ENCODE assay signal across 12 mouse cellular contexts in the genomic region with DNA sequence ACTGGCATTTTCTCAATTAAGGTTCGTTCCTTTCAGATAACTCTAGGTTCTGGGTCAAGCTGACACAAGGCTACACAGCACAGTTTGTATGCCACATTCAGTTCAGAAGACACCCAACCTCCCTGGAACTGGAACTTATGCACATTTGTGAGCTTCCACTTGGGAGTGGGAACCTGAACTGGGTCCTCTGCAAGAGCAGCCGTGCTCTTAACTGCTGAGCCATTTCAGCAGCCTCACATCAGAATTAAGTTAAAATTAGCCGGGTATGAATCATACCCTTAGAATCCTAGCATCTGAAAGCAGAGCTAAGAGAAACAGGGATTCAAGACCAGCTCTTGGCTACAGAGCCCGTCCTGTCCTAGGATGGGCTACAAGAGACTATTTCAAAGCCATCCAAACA. TPM values are rescaled to one million over a fixed set of nuclear protein-coding genes. Genes with fewer than 3 reads are reported as not detected.
DNase-seq lines count a peak whose midpoint lies in the region; ATAC-seq and TF ChIP-seq lines count a peak whose summit lies in the region.
"Had no signal": no experiment of that assay in that cellular context is flagged by ENCODE, and none has a peak within 500 bp of the region (broad histone marks: within the 10 kb centered on the region; RNA-seq: fewer than 3 reads in every experiment).

No protein-coding gene starts in this region.

- TF ChIP-seq CTCF in midbrain, postnatal 0 days (IDR thresholded peaks at IDR 0.05): no peak
- TF ChIP-seq CTCF in embryonic fibroblast, embryonic 13.5 days (IDR thresholded peaks at IDR 0.05; ENCODE audit: borderline replicate concordance, insufficient read depth, low read length): no peak
- no peak for TF ChIP-seq CTCF in stomach, postnatal 0 days (IDR thresholded peaks at IDR 0.05; ENCODE audit: low read depth)

- no peak overlapping the region for H3K9ac ChIP-seq in midbrain, embryonic 11.5 days (ENCODE audit: low read length)
- no peak overlapping the region for H3K9ac ChIP-seq in midbrain, postnatal 0 days (replicated peaks; ENCODE audit: low read length, poor library complexity, severe bottlenecking)
- H3K9ac ChIP-seq in stomach, postnatal 0 days (ENCODE audit: low read length): no peak overlapping the region

- peak overlapping the region; percentile 4; the same call in 1 of the 2 replicates for H3K4me3 ChIP-seq in heart, embryonic 10.5 days
- no peak overlapping the region for H3K4me3 ChIP-seq in midbrain, embryonic 11.5 days (ENCODE audit: low read depth, low read length)
- H3K4me3 ChIP-seq in midbrain, postnatal 0 days (ENCODE audit: low read depth, low read length): no peak overlapping the region
- H3K4me3 ChIP-seq in embryonic fibroblast, embryonic 13.5 days (ENCODE audit: insufficient read depth, low read length): no peak overlapping the region
- no peak overlapping the region for H3K4me3 ChIP-seq in stomach, postnatal 0 days (ENCODE audit: low read depth, low read length)

- H3K4me2 ChIP-seq in midbrain, embryonic 11.5 days: no peak overlapping the region
- H3K4me2 ChIP-seq in midbrain, postnatal 0 days (ENCODE audit: low read depth, low read length, poor library complexity, severe bottlenecking): no peak overlapping the region
- H3K4me2 ChIP-seq in stomach, postnatal 0 days (replicated peaks; ENCODE audit: low read depth): no peak overlapping the region

- peaks cover 45% of the 10 kb centered on the region for H3K4me1 ChIP-seq in heart, embryonic 10.5 days
- H3K4me1 ChIP-seq in midbrain, embryonic 11.5 days (ENCODE audit: control insufficient read depth, insufficient read depth, low read length): peaks cover 23% of the 10 kb centered on the region
- H3K4me1 ChIP-seq in midbrain, postnatal 0 days (ENCODE audit: insufficient read depth, low read length): peaks cover 6% of the 10 kb centered on the region; the same call in 1 of the 2 replicates
- peaks cover 10% of the 10 kb centered on the region for H3K4me1 ChIP-seq in embryonic fibroblast, embryonic 13.5 days (ENCODE audit: control insufficient read depth, insufficient read depth, low read length)
- peaks cover 2% of the 10 kb centered on the region; the same call in 1 of the 2 replicates for H3K4me1 ChIP-seq in stomach, postnatal 0 days (replicated peaks; ENCODE audit: control insufficient read depth, insufficient read depth)

- peak overlapping the region; percentile 94; the same call in 1 of the 2 replicates for H3K27ac ChIP-seq in heart, embryonic 10.5 days
- no peak overlapping the region for H3K27ac ChIP-seq in midbrain, embryonic 11.5 days (ENCODE audit: low read depth, low read length)
- no peak overlapping the region for H3K27ac ChIP-seq in midbrain, postnatal 0 days (ENCODE audit: low read depth, low read length)
- peak overlapping the region; percentile 94 for H3K27ac ChIP-seq in embryonic fibroblast, embryonic 13.5 days (ENCODE audit: insufficient read depth, low read length)
- H3K27ac ChIP-seq in stomach, postnatal 0 days (replicated peaks): peak overlapping the region; percentile 95

- intact Hi-C loops in left cerebral cortex, postnatal 14 days (cut with DNase I): no loop called here

- no peak for DNase-seq in heart, embryonic 10.5 days (ENCODE audit: low spot score)
- no peak for DNase-seq in heart, adult 9 months (ENCODE audit: low spot score in 2 of 2)
- peak; percentile 75 for DNase-seq in midbrain, embryonic 11.5 days (ENCODE audit: low spot score, missing footprints)
- DNase-seq in midbrain, postnatal 0 days (ENCODE audit: low spot score): no peak
- DNase-seq in stomach, postnatal 0 days (ENCODE audit: low spot score): no peak
- DNase-seq in left cerebral cortex, postnatal 14 days (ENCODE audit: low spot score in 2 of 2): no peak
- DNase-seq: embryo, embryonic 11 days; thymus, postnatal 14 days had no signal

- TF ChIP-seq EP300 in stomach, postnatal 0 days (optimal IDR thresholded peaks at IDR 0.05): no peak

- H3K27me3 ChIP-seq in heart, embryonic 10.5 days (ENCODE audit: insufficient read depth, poor library complexity, severe bottlenecking): no peaks in the 10 kb centered on the region
- H3K27me3 ChIP-seq in midbrain, embryonic 11.5 days (ENCODE audit: control insufficient read depth, insufficient read depth, low read length): no peaks in the 10 kb centered on the region
- no peaks in the 10 kb centered on the region for H3K27me3 ChIP-seq in midbrain, postnatal 0 days (ENCODE audit: insufficient read depth, low read length)
- no peaks in the 10 kb centered on the region for H3K27me3 ChIP-seq in stomach, postnatal 0 days (ENCODE audit: control insufficient read depth, insufficient read depth, low read length)

- H3K36me3 ChIP-seq in heart, embryonic 10.5 days: peaks cover 24% of the 10 kb centered on the region
- H3K36me3 ChIP-seq in midbrain, embryonic 11.5 days (ENCODE audit: control insufficient read depth, insufficient read depth, low read length): peaks cover 9% of the 10 kb centered on the region
- 0 out of 2 replicates have a peak, but pooled peaks cover 10% of the 10 kb centered on the region for H3K36me3 ChIP-seq in midbrain, postnatal 0 days (ENCODE audit: insufficient read depth, low read length)
- peaks cover 12% of the 10 kb centered on the region for H3K36me3 ChIP-seq in stomach, postnatal 0 days (ENCODE audit: control insufficient read depth, insufficient read depth, low read length)

- no peak for ATAC-seq in midbrain, embryonic 11.5 days (ENCODE audit: low FRiP score)
- ATAC-seq in midbrain, postnatal 0 days (ENCODE audit: low FRiP score): no peak
- no peak for ATAC-seq in stomach, postnatal 0 days (ENCODE audit: low FRiP score, low TSS enrichment)
- ATAC-seq: inflammation-experienced regulatory T-cells, adult 6 months; lung, postnatal 0 days had no signal

- 74% methylated on average over 4 of the region's 4 CpGs for WGBS in heart, embryonic 10.5 days
- WGBS in midbrain, embryonic 11.5 days: 90% methylated on average over 4 of the region's 4 CpGs
- WGBS in midbrain, postnatal 0 days: 91% methylated on average over 4 of the region's 4 CpGs
- WGBS in stomach, postnatal 0 days: 62% methylated on average over 4 of the region's 4 CpGs

- no peaks in the 10 kb centered on the region for H3K9me3 ChIP-seq in heart, embryonic 10.5 days
- no peaks in the 10 kb centered on the region for H3K9me3 ChIP-seq in midbrain, embryonic 11.5 days (ENCODE audit: control insufficient read depth, low read length)
- H3K9me3 ChIP-seq in midbrain, postnatal 0 days (ENCODE audit: low read length): no peaks in the 10 kb centered on the region
- H3K9me3 ChIP-seq in stomach, postnatal 0 days (ENCODE audit: control insufficient read depth, low read length): no peaks in the 10 kb centered on the region

- TF ChIP-seq POLR2A in embryonic fibroblast, embryonic 13.5 days (IDR thresholded peaks at IDR 0.05; ENCODE audit: low read depth, low read length): no peak

RNA-seq across cellular contexts. Expression of a gene that starts 1.1 kb away (rescaled TPM):
- 8.5 and 9.3 TPM in 2 replicates for polyA plus RNA-seq in heart, embryonic 10.5 days (2016; fragmentation: Nextera tagmentation; extraction: Ambion mirVana)
- polyA plus RNA-seq in midbrain, embryonic 11.5 days (2014; fragmentation: Nextera tagmentation; extraction: Ambion mirVana): 3.7 and 4.8 TPM in 2 replicates
- 5.9 and 9.3 TPM in 2 replicates for total RNA-seq in midbrain, postnatal 0 days (2014; rRNA removed)
- polyA plus RNA-seq in midbrain, postnatal 0 days (2015; fragmentation: Nextera tagmentation; extraction: Ambion mirVana): 10.2 and 10.9 TPM in 2 replicates
- polyA plus RNA-seq in embryonic fibroblast, embryonic 13.5 days (2011; ENCODE audit: insufficient read length, low read depth, missing spikeins): 9.1 and 11.7 TPM in 2 replicates
- polyA plus RNA-seq in stomach, postnatal 0 days (2015; fragmentation: Nextera tagmentation; extraction: Ambion mirVana): 18.8 and 18.9 TPM in 2 replicates
- 1 to 10 TPM; 2.9 to 5.3 TPM for total RNA-seq in left cerebral cortex, postnatal 14 days (2021)

RNA-seq across cellular contexts. Expression of a gene that starts 6.7 kb away (rescaled TPM):
- 1,456 and 1,625 TPM in 2 replicates for polyA plus RNA-seq in heart, embryonic 10.5 days (2016; fragmentation: Nextera tagmentation; extraction: Ambion mirVana)
- 619 and 639 TPM in 2 replicates for polyA plus RNA-seq in midbrain, embryonic 11.5 days (2014; fragmentation: Nextera tagmentation; extraction: Ambion mirVana)
- 392 and 419 TPM in 2 replicates for total RNA-seq in midbrain, postnatal 0 days (2014; rRNA removed)
- 415 and 480 TPM in 2 replicates for polyA plus RNA-seq in midbrain, postnatal 0 days (2015; fragmentation: Nextera tagmentation; extraction: Ambion mirVana)
- 372 and 458 TPM in 2 replicates for polyA plus RNA-seq in embryonic fibroblast, embryonic 13.5 days (2011; ENCODE audit: insufficient read length, low read depth, missing spikeins)
- polyA plus RNA-seq in stomach, postnatal 0 days (2015; fragmentation: Nextera tagmentation; extraction: Ambion mirVana): 463 and 465 TPM in 2 replicates
- total RNA-seq in left cerebral cortex, postnatal 14 days (2021): 100 to 1,000 TPM; 629 to 634 TPM

RNA-seq across cellular contexts. Expression of a gene that starts 21.9 kb away (rescaled TPM):
- polyA plus RNA-seq in heart, embryonic 10.5 days (2016; fragmentation: Nextera tagmentation; extraction: Ambion mirVana): 145 and 151 TPM in 2 replicates
- 139 and 143 TPM in 2 replicates for polyA plus RNA-seq in midbrain, embryonic 11.5 days (2014; fragmentation: Nextera tagmentation; extraction: Ambion mirVana)
- total RNA-seq in midbrain, postnatal 0 days (2014; rRNA removed): 218 and 219 TPM in 2 replicates
- 201 and 214 TPM in 2 replicates for polyA plus RNA-seq in midbrain, postnatal 0 days (2015; fragmentation: Nextera tagmentation; extraction: Ambion mirVana)
- 87.6 and 105 TPM in 2 replicates for polyA plus RNA-seq in embryonic fibroblast, embryonic 13.5 days (2011; ENCODE audit: insufficient read length, low read depth, missing spikeins)
- 60.3 and 61.8 TPM in 2 replicates for polyA plus RNA-seq in stomach, postnatal 0 days (2015; fragmentation: Nextera tagmentation; extraction: Ambion mirVana)
- 100 to 1,000 TPM; 178 to 184 TPM for total RNA-seq in left cerebral cortex, postnatal 14 days (2021)

RNA-seq across cellular contexts. Expression of a gene that starts 22.0 kb away (rescaled TPM):
- polyA plus RNA-seq in heart, embryonic 10.5 days (2016; fragmentation: Nextera tagmentation; extraction: Ambion mirVana): 150 and 179 TPM in 2 replicates
- 225 and 244 TPM in 2 replicates for polyA plus RNA-seq in midbrain, embryonic 11.5 days (2014; fragmentation: Nextera tagmentation; extraction: Ambion mirVana)
- 9.4 and 16.7 TPM in 2 replicates for total RNA-seq in midbrain, postnatal 0 days (2014; rRNA removed)
- polyA plus RNA-seq in midbrain, postnatal 0 days (2015; fragmentation: Nextera tagmentation; extraction: Ambion mirVana): 15.0 and 16.0 TPM in 2 replicates
- polyA plus RNA-seq in embryonic fibroblast, embryonic 13.5 days (2011; ENCODE audit: insufficient read length, low read depth, missing spikeins): 42.0 and 61.1 TPM in 2 replicates
- 43.3 and 52.8 TPM in 2 replicates for polyA plus RNA-seq in stomach, postnatal 0 days (2015; fragmentation: Nextera tagmentation; extraction: Ambion mirVana)
- 1 to 10 TPM; 1.6 to 1.7 TPM for total RNA-seq in left cerebral cortex, postnatal 14 days (2021)

RNA-seq across cellular contexts. Expression of a gene that starts 27.8 kb away (rescaled TPM):
- 0.17 and 0.26 TPM in 2 replicates for polyA plus RNA-seq in heart, embryonic 10.5 days (2016; fragmentation: Nextera tagmentation; extraction: Ambion mirVana)
- 1.1 and 1.8 TPM in 2 replicates for polyA plus RNA-seq in midbrain, embryonic 11.5 days (2014; fragmentation: Nextera tagmentation; extraction: Ambion mirVana)
- total RNA-seq in midbrain, postnatal 0 days (2014; rRNA removed): 12.7 and 12.8 TPM in 2 replicates
- polyA plus RNA-seq in midbrain, postnatal 0 days (2015; fragmentation: Nextera tagmentation; extraction: Ambion mirVana): 6.1 and 9.0 TPM in 2 replicates
- polyA plus RNA-seq in embryonic fibroblast, embryonic 13.5 days (2011; ENCODE audit: insufficient read length, low read depth, missing spikeins): not detected in 2 replicates
- 0.19 and 0.28 TPM in 2 replicates for polyA plus RNA-seq in stomach, postnatal 0 days (2015; fragmentation: Nextera tagmentation; extraction: Ambion mirVana)
- total RNA-seq in left cerebral cortex, postnatal 14 days (2021): under 1 TPM; 0.47 to 0.81 TPM
- total RNA-seq: gastrocnemius, postnatal 4 days had no signal

Comparison
In these comparisons a context has a peak if more than half of its experiments do, and no peak if none do; other contexts are left out.
1. H3K27ac ChIP-seq: peak in heart, embryonic 10.5 days (single experiment), embryonic fibroblast, embryonic 13.5 days (single experiment) and stomach, postnatal 0 days (single experiment); none in midbrain, embryonic 11.5 days (single experiment) and midbrain, postnatal 0 days (single experiment).